Mouse (Mus musculus): ENCODE results near the gene Nacc1.
"Not testable (repeated sequence)": the region's sequence is repeated elsewhere in the genome, so short reads cannot be mapped to it uniquely, and the experiment has no call there.

Gene Nacc1

DNA sequence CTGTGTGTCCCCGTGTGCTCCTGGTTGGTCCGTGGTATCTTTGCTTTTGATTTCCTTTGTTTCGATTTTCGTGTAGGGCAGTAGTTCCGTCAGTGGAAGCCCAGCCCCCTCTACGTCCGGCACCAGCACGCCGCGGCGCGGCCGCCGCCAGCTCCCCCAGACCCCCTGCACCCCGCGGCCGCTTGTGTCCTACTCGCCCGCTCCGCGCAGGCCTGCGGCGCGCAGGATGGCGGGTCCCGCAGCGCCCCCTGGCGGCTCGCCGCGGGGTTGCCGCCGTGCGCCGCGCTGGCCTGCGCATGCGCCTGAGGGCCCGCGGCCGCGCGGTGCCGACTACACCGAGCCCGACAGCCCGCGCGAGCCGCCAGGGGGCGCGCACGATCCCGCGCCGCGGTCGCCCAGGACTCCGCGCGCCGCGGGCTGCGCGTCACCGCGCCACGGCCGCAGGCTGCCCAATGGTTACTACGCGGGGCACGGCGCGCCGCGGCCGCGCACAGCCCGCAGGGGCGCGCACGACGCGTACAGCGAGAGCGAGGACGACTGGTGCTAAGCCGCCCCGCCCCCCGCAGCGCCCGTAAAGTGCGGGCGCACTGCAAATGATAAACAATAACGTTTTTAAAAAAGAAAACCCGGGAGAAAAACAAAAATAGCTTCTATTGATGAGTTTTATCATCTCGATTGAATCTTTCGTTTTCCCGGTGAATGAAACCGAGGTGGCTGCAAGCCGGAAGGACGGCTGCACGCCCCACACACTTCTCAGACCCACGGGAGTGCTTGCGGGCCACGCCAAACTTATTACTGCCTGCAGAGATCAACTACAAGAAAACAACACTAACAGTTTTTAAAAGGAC lies 48.3 kb downstream of the Nacc1 start:
- peak; percentile 85 for DNase-seq (ENCODE audit: low spot score)

DNA sequence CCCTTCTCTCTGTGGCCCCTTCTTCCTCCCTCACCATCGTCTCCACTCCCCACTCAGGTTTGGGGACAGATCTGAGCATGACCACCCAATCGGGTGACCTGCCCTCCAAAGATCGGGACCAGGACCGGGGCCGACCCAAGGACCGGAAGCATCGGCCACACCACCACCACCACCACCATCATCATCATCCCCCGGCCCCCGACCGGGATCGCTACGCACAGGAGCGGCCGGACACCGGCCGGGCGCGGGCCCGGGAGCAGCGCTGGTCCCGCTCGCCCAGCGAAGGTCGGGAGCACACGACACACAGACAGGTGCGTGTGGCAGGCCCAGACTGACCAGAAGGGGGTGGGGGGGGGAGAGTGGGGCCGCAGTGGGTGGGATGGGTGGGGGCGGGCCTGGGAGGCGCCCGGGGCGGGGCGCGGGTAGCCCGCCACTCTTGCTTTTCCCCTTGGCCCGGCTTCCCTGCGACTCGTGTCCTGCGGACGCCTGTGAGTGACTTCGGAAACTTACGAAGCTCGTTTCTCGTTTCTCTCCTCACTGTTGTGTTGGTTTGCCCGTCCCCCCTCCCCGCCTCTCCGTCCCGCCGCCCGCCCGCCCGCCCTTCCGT lies 49.0 kb downstream of the Nacc1 start:
- DNase-seq (ENCODE audit: low spot score), result no peak

DNA sequence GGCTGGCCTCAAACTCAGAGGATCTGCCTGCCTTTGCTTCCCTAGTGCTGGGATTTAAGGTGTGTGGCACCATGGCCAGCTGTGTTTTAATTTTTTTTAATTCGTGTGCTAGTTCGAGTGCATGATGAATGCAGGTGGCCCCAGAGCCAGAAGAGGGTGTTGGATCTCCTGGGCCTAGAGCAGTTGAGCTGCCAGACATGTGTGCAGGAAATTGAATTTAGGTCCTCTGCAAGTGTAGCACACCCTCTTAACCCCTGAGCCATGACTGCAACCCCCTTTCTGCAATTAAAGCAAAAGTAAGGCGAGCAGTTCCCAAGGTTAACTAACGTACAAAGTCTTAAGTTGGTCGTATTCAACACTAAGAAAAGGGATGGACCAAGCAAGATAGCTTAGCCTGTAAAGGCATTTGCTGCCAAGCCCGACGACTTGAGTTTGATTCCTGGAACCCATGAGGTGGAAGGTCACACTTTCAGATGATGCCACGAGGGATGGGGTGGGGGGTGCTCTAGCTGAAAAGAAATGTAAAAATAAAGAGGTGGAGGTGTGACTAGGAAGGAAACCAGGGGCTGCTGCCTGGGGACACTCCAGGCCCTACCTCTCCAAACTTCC lies 49.6 kb downstream of the Nacc1 start:
- DNase-seq (ENCODE audit: low spot score), result no peak

DNA sequence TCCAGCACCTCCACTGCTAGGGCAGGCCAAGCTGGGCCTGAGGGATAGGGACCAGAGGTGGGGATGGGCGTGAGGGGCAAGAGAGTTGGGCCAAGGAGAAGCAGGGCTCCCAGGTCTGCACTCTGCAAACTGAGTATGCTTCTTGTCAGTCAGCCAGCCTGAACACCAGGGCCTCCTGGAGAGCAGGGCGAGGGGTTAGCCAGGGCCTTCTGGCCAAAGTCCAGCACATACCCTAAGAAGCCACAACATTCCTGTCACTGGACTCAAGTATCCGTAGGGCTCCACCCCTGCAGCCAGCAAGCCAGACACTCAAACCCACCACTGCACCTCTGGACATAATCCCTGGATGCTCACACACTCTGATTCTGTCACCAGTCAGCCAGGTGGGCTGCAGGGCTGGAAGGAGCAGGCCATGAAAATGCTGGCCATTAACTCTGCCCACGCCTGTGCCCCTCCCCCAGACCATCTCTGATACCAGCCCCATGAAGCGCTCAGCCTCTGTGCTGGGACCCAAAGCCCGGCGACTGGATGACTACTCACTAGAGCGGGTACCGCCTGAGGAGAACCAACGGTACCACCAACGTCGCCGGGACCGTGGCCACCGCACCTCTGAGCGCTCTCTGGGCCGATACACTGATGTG lies 51.5 kb downstream of the Nacc1 start:
- peak; percentile 83 for DNase-seq (ENCODE audit: low spot score)

DNA sequence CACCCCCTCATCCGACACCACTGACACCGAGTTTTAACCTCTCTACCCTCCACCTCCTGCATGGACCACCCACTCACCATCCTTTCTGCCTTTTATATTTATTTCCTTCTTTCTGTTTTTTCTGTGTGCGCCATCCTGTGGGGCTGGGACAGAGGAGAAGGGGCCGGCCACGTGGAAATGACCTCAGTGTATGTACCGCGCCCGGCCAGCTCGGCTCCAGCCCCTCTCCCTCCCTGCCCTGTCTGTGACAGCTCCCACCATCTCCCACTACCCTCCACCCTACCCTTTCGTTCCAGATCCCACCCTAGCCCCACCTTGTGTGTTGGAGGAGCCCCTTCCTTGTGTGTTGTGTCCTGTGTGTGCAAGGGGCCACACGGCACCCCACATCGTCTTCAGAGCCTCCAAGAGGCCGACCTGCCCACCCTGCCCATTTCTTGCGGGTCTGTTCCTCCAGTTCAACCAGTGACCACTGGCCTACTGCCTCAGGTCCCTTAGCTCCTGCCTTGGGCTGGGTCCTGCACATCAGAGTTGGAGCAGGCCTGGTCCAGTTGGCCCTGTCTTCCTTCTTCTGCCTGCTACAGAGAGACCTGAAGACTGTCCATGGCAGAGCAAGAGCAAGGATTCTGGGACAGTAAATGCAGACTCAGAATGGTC lies 52.1 kb downstream of the Nacc1 start:
- DNase-seq (ENCODE audit: low spot score), result no peak

DNA sequence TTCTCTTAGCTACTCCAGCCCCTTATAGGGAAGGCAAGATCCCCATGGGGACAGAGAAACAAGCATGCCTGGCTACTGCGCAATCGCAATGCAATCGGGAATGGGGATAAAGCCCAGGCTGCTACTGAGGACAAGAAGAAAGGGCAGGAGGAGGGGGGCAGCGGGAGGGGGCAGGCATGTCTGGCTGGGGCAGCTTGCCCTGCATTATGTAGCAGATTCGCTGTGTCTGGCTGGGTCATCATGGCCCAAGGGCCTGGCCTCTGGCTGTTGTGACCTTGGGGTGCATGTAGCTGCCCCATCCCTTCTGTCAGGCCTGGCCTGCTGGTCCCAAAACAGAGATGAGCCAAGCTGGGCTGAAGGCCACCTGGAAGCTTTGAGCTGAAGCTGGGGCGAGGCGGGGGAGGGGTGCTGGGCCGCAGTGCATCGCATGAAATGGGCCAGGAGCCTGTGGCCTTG lies 52.8 kb downstream of the Nacc1 start:
- no peak for DNase-seq (ENCODE audit: low spot score)

DNA sequence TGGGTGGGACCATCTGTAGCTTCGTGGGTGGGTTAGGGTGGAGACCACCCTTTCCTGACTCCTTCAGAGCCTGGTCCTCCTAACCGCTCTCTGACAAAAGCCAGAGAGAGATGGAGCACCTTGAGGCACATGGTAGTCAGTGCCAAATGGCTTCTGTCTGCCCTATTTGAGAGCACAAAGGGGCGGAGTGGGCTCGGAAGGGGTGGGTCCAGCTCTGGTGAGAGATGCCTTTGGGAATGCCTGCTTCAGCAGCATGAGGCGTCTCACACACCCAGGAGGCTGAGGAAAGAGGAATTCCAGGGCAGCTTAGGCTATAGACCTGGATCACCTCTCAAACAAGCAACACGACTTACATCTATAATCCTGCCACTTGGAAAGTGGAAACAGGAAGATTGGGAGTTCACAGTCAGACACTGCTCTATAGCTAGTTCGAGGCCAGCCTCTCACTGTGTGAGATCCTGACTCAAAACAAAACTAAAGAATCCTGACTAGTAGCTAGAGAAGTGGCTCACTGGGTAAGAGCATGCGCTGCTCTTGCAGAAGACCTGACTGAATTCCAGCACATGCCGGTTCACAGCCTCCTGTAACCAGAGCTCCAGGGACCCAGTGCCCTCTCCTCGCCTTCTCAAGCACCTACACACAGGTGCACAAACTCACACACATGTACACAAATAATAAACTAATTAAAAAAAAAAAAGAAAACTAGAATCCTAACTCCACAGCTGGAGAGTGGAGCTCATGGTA lies 53.6 kb downstream of the Nacc1 start:
- DNase-seq (ENCODE audit: low spot score), result no peak

DNA sequence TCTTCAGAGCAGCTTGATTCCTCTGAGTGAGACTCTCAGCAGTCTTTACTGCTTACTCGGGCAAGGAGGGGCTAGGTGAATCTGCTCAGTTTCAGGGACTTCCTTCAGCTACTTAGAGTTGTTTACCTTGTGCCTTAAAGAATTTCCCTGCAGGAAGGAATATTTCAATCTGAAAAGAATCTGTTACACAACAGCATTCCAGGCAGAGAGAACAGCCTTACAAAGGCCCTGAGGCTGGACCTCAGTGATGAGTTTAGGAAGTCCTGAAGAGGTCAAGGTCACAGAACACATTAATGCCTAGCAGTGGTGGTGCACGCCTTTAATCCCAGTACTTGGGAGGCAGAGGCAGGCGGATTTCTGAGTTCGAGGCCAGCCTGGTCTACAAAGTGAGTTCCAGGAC lies 55.8 kb downstream of the Nacc1 start:
- no peak for DNase-seq (ENCODE audit: low spot score)

DNA sequence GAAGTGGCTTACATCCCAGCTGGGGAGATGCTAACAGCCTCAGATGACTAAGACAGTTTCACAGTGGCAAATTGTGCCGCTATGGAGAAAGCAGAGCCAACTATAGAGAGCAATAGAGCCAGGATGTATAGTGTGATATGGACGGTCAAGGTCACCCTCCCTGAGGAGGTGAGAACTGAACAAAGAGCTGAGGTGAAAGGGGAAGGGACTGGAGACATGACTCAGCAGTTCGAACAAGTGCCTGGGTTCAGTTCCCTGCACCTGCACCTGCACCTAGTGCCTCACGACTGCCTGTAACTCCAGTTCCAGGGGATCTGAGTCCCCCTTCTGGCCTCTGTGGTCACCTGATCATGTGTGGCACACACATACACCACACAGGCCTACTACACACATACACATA lies 57.5 kb downstream of the Nacc1 start:
- no peak for DNase-seq (ENCODE audit: low spot score)

DNA sequence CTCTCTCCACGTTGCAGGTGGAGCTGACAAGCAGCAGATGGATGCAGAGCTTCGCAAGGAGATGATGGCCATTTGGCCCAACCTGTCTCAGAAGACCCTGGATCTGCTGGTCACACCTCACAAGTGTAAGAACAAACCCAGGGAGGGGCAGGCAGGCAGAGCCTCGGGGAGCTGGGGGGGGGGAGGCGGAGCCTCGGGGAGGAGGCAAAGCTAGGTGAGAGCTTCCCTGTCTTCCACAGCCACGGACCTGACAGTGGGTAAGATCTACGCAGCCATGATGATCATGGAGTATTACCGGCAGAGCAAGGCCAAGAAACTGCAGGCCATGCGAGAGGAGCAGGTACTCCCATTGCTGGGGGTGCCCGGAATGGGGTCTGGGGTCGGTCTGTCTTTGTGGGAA lies 58.1 kb downstream of the Nacc1 start:
- no peak for DNase-seq (ENCODE audit: low spot score)

DNA sequence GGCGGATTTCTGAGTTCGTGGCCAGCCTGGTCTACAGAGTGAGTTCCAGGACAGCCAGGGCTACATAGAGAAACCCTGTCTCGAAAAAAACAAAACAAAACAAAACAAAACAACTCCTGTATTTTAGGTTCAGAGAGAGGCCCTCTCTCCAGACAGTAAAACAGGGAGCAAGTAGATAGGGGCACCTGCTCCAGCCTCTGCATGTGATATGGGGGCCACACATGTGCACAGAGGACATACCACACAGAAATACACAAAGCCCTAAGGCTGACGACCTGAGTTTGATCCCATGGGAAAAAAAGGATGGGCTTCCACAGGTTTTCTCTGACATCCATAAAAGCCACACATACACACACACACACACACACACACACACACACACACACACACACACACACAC lies 64.2 kb downstream of the Nacc1 start:
- not testable (repeated sequence) for DNase-seq (ENCODE audit: low spot score)

DNA sequence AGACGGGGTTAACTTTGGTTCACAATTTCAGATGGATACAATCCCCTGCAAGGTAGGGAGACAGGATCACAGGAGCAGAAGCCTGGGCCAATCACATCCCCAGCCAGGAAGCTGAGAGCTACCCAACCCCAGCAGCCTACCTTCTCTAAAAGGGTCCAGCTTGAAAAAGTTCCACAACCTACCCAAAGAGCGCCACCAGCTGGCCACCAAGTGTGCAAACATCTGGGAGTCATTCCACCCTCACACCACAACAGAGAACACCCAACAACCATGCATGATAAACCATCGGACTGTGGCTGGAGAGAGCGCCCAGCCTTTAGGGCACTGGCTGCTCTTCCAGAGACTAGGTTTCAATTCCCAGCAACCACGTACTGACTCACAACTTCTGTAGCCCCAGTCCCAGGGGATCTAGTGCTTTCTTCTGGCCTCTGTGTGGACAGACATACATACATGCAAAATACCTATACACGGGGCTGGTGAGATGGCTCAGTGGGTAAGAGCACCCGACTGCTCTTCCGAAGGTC lies 66.5 kb downstream of the Nacc1 start:
- DNase-seq (ENCODE audit: low spot score), result no peak

All from yolk sac, embryonic 10.5 days (tissue).